Mouse (Mus musculus): ENCODE results near the gene Pygl. TPM values are rescaled to one million over a fixed set of nuclear protein-coding genes. Genes with fewer than 3 reads are reported as not detected.

Gene Pygl
- total RNA-seq (2022), result 10 to 100 TPM in 3 of 4 experiments, 1 to 10 TPM in 1; 9.5 to 74.3 (median 43.1) TPM

DNA sequence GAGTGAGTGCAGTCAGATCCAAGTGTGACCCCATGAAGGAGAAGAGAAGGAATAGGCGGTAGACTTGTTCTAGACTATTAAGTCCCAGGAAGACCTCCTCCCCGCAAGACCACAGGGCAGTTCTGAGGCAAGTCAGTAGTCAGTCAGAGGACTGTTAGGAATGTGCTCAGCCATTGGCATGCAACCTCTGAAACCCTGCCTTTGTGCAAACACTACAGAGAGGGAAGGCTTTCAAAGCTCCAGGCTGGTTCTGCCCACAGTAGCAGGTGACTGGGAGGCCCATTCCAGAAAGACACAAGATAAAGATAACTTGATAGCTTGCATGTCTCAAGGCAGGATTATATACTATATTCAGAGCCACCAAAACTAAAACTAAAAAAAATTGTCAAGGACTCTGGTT, at the start of gene Pygl:
Pygl (minus strand) TSS at position 195 of the 400 bp plus-strand sequence.
- DNase-seq, result no peak

DNA sequence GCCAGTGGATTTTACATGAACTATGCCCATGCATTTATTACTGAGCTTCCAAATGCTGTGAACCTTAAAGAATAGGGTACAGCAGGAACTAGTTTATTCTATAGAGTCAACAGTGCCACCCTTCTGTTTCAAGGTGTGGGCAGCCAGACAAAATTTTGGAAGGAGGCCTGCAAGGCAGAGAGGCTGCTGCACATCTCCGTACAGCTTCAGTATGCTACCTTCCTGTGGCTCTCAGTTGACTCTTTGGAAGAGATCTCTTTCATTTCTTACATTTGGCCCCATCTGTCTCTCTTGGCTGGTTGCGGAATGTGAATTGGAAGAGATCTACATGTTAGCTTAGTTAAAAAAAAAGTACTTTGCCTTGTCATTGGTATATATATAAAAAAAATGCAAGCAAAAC, 49.6 kb upstream of the Pygl start:
- DNase-seq, result no peak

DNA sequence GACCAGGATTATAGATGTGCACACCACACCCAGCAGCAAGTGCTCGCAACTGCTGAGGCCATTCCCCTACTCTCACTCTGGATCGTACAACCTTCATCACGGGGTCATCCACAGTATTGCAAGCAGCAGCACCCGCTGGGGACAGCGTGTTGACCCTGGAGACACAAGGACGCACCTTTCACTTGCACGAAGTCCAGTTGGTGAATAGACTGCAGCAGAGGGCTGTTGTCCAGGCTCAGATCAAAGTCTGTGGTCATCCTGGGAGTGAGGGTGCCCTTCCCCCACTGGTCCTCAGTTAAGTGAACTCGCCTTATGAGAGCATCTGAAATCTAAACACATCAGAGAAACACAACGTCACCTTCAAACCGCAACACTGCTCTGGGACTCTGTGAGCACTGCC, 49.1 kb upstream of the Pygl start:
- DNase-seq, result no peak

DNA sequence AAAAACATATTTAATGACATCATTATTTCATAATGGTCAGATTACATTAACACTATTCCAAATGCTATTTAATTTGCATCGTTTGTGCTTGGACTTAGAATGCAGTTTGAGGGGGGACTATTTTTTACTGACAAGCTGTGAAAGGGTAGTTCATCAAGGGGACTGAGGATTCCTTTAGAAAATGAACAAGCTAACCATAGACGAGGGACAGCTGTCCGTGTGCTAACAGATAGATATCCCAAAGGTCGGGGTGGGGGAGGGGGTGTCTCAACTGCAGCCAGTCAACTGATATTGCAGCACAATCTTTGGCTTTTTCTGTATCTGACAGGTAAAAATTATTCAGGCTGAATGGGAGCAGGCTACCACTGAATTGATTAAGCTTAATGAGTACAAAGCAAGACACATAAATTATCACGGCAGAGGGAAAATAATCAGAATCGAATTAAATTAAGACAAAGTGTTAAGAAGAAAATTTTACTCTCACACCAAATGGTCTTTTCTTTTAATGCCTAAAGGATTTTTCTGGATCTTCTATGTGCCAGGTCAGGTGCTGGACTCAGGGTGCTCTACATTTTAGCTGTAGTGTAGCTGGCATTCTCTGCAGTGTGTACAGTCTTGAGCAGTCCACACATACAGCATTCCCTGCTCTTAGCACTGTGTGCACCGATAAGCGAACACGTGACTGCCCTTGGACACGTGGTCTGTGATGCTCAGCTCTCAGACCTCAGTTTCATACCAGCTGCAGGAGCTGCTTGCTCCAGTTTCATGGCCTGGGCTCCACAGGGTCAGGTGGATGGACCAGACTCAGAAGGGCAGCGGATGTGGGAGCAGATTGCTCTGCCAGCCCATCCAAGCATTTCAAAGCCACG, 46.0 kb upstream of the Pygl start:
- no peak for DNase-seq

DNA sequence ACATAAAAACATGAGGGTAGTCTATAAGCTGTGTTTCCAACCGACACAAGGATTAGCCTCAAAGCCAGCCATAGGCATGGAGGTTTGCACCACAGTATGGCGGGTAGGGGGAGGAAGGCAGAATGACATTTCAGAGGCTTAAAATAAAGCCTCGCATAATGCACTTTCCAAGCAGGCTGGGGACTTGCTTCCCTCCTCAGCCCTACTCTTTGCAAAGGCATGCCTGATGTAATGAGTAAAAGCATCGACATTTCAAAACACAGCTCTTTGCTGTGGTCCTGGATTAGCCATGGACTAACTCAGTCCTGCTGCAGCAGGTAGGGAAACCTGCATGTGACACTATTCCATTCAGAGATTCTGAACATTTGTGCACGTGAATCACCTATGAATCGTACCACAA, 38.4 kb upstream of the Pygl start:
- no peak for DNase-seq

DNA sequence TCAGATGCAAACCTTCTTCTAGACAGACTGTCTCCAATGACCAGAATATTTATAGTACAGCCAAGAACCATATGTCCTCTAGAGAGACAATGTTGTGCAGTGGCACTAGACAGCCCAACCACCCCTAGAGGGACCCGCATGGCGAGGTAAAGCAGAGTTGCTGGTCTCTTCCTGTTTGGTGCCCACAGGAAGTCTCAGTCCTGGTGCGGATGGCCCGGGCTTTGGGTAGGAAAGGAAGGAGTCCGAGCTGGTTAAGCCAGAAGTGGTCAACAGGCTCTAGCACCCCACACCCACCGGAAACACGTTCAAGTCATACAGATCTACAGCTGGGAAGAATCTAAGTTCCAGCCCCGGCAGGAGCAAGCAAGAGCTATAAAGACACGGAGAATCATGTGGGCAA, 36.0 kb upstream of the Pygl start:
- DNase-seq, result no peak

DNA sequence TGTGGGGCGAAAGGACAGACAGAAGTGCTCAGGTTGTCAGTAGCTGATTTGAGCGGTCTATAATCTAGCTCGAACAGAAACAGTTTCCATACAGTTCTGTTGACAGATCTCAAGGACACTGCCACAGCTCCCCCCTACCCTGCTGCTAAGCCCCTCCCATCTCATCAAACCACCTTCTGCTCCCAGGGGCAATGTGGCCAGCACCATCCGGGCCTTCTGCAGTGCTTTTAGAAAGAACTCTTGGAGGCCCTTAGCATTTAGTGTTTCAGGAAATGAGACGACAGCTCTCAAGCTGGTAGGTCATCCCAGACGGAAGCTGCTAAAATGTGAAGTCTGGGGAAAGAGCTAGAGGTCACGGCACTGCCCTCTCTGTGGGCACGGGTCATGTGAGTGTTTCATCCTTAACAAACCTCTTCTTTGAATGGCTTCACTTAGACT, 35.2 kb upstream of the Pygl start:
- no peak for DNase-seq

DNA sequence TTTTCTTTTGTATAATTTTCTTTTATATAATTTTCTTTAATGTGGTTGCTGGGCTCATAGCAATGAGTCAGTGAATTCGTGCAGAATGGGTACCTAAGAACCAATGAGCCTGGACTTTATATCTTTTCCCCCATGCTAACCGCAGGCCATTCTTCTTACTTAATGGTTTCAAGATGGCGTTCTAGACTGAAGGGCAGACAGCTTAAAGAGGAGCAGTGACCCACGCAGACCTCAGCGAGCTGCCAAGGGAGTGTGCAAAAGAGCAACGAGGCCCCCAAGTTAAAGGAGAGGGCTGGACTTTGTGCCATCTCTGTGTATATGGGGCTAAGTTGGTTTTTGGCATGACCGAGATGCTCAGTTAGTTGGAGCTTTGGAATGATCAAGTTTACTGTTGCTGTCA, 32.4 kb upstream of the Pygl start:
- DNase-seq, result no peak

DNA sequence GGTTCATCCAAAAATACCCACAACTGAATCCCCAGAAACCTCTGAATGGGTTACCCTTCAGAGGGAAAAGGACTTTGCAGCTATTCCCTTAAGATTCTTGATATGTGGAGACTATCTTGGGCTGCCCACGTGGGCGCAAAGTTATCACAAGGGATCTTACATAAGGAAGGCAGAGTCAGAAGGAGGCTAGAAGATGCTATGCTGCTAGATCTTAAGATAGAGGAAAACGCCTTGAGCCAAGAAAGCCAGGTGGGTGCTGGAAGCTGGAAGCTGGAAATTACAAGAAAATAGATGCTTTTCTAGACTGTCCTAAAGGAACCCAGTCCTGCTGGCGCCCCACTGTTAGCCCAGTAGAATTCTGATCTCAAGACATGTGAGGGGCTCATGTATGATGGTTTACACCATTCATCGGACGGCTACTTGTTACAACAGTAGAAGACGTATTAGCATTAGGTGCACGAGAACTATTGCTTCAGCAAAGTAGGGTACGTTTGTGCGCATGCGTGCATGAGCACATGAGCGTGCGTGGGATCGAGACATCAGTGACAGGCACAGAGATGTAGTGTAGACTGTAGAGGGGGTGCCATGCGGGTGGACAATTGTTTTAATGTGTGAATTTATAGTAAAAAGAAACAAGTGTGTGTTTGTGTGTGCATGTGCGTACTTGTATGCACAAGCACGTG, 31.1 kb upstream of the Pygl start:
- DNase-seq, result no peak

DNA sequence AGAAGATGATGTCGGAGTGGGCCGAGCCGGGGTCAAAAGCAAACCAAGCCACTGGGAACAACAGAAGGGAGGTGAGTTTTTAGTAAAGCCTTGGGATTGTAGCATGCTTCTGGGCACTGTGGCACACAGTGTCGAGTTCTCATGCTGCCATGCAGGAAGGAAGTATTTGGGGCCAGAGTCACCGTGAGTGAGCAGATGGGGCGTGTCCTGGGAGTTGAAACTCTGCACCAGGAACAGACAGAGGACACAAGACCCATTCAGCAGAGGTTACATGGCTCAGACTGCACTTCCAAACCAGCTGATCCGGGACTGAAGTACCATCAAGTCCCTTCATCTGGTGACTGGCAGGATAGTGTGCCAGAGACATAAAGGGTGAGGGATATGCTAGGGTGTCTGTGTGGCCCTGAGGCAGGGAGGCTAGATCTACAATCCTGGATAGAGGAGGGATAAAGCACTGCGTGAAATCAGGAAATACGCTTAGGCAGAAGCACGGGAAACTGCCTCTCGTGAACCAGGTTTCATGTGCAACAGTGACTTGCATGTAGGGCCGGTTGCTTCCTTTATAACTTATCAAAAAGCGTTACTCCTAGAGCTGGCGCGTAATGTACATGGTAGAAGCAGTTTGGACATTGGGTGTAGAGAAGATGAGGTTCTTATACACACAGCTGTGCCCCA, 20.1 kb upstream of the Pygl start:
- no peak for DNase-seq

DNA sequence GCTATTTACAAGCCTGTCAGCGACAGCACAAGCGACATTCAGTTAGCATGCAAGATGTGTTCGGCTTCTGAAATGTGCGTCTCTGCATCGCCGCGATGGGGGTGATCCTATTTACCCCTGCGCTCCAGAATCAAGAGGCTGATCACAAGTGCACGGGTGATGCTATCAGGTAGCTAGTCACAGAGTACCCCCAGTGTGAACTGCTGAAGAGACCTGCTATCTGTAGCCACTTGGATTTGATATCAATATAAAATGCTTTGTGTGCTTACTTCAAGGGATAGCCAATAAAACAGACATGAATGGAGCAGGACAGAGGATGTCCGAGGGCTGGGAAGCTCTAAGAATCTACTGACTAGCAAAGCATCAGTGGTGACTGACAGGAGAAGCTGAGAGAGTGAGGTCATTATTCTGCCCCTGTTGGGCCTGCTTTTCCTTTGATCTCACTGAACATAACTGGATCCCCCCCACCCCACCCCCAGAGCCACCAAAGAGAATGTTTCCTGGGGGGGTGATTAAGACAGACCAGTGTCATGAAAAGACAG, 18.4 kb upstream of the Pygl start:
- DNase-seq, result no peak

DNA sequence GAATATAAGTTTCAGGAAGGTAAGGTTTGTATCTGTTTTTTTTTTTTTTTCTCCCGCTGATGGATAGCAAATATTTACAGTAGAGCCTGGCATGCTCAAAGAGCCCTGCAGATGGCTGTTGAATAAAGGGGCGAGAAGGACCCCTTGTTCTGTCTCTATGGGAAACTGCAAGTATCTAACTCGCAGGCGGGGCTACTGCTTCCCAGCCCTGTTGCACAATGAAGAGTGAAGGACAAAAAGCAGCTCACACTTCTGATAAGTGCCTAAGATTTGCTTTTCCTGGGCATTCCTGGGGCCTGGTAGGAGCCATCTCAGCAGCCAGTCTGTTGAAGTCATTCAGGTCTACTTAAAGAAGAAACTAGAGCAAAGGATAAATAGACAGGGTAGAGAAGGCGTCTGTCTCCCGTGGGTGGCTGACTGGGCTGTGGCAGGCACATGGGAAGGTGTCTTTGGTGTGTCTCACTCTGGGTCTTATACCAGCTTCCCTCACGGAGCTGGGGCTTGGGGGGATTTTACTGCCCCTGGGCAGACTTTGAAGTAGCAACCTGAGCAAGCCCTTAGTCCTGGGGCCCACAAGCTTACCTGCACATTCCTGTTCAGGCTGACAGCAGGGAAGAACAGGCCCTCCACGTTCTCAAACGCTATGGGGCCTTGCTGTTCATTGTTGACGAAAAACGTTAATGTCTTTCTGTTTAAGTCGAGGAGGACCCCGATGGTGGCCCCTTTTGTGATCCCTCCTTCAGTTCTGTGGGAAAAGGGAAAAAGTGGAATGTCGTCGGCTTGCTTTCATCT, 16.6 kb upstream of the Pygl start:
- no peak for DNase-seq

DNA sequence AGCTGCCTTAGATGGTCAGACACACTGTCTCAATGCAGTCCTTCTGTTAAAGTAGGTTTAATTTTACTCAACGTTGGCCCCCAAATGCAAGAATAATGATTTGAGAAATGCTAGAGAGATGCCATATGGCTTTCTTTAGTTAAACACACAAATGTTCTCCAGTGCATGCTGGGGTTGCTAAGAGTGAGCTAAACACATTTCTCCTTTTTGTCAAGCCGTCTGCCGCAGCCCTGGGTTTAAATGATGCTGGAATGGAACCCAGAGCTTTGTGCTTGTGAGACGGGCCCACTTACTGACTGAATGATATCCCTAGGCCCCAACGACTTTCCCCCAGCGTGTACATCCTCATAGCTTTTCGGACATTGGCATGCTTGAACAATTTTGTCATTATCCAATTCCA, 11.3 kb upstream of the Pygl start:
- no peak for DNase-seq

DNA sequence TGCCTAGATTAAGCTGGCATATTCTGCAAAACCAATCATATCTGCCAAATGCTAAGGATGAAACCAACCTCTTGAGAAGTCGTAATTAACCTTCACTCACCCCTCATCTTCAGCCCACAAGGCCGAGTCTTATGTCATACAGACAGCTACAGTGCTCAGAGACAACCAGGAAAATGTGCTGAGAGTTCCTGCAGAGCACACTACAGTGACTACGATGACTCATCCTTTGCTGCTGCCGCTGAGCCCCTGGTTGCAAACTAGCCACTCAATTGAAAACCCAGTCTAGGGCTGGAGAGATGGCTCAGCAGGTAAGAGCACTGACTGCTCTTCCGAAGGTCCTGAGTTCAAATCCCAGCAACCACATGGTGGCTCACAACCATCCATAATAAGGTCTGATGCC, 8.5 kb upstream of the Pygl start:
- DNase-seq, result no peak

DNA sequence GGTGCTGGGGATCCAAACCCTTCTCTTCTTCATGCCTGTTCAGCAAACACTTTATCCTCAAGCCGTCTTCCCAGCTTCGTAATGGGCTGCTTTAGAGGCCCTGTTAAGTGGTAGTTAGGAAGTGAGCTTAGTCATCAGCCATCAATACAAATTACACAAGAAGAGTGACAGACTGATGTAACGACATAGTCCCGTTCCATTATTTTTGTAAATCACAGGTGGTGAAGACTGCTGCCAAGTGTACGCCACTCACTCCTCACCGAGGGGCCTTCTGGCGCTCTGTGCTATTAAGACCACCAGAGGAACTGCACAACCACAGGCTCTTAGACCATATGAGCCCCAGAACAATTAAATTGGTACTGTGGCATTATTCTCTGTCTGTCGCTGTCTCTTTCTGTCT, 7.3 kb upstream of the Pygl start:
- no peak for DNase-seq

DNA sequence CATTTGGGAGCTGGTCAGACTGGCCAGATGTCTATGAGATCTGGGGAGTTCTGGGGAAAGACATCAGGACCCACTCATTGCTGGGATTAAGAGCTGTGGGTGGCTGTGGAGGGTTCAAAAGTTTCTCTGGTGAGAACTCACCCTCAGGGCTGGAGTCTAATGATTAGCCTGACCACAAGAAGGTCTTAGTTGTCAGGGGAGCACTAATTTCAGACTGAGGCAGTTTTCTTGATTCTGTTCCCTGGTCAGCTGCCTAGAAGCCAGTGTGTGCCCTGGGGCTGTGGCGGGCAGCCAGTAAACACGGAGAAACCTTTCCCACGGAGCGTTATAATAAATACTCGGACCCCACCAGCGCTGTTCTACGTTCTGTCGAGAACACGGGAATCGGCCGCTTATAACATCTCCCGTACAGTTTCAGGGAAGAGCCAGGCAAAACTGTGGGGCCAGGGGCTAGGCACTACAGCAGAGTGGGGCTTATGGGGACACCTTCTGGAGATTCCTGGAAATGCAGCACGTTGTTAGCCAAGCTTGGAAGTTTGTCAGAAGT, 3.7 kb upstream of the Pygl start:
- peak; percentile 17 for DNase-seq

DNA sequence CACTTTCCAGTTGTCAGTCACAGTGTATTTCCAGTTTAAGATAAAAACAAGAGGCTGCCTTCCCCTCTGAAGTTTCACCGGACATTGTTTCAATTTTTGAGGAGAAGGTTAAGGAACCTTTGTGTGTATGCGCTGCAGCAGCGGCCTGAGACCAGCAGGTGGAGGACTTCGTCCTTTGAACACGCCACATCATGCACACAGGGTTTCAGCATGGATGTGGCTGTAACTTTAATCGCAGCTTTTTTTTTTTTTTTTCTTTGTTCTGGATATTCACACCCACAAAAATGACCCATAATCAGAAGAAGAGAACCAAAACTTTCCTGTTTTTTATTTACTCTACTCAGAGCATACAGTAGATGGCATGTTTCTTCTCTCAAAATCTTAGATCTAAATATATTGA, 3.1 kb upstream of the Pygl start:
- DNase-seq, result peak; percentile 13

DNA sequence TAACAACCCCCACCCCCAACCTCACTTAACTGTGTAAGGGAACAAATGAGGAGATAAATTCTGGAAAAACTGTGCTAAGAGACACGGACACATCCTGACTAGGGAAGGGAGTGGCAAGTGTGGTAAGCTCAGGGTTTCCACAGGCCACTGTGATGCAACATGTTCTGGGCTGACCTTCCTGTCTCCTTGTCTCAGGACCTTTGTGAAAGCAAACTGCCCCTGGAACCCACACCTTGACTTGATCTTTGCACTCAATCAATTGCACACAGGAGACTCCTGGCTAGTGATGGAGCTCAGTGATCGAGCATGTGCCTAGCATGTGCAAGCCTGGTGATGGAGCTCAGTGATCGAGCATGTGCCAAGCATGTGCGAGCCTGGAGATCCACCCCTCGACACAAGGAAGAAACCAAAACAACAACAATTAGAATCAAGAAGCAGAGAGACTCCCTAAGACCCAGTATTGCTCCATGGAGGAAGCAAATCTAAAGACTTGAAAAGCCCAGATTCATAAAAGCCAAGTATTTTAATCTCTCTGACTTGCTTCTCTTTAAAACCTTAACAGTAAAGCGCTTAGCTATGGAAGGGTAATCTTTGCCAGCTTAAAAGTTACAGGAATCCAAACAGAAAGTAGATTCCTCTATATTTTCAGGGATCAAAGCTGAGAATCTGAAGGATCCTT, 2.5 kb upstream of the Pygl start:
- DNase-seq, result peak; percentile 15

DNA sequence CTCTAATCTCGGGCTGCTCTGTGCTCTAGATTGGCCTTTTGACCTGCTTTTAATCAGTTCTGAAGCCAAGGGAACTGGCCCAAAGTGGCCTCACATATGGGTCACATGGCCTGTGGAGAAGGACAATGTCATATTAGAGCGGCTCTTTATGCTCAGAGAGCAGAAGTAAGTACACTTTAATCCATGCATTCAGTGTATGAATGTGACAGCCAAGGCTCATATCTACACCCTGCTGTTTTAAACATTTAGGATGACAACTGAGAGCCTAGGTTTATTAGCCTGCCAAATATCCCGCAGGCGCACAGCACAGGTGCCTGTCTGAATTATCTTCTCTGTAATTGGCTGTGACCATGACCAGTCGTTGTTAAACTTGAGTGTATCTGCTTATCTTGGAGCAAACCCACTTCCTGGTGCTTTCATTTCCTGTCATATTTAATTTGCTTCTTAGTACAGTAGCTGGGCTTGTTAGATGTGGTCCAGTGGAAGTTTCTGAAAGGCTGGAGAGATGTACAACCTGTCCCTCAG, 794 bp upstream of the Pygl start:
- DNase-seq, result no peak

DNA sequence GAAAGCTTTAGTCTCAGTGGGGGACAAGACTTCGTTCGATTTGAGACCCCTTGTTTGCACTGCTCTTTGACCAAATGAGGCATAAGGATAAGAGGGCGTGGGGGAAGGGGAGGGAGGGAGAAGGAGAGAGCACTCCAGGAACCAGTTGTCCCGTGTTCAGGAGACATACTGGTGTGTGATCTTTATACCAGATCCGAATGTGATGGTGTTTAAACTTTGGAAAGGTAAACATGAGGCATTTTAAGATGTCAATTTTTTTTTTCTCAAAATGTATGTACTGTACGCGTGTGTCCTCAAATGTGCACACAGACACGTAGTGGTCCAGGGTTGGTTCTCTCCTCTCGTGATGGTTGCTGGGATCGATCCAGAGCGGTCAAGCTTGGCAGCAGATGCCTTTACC, 3.1 kb downstream of the Pygl start:
- no peak for DNase-seq
